Comparison of ENCODE assay signal across 17 mouse cellular contexts in the genomic region with DNA sequence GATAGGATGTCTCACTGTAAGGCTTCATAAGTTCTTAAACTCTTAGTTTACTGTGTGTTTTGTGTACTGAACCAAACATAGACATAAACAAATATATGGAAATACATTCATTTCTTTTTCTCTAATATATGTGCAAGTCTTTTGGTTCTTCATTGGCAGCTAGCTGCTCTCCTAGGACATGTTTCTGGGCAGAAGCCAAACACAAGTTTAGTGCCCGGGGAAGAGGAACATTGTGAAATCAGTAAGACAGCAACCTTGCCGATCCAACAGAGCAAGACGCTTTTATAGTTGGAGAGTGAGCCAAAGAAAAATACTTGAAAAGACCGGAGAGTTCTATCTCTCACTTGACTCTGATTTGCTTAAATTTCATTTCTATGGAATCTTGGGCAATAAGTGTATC.
DNase-seq lines count a peak whose midpoint lies in the region; ATAC-seq and TF ChIP-seq lines count a peak whose summit lies in the region.
"Had no signal": no experiment of that assay in that cellular context is flagged by ENCODE, and none has a peak within 500 bp of the region (broad histone marks: within the 10 kb centered on the region; RNA-seq: fewer than 3 reads in every experiment).

No protein-coding gene starts in this region.

- no peaks in the 10 kb centered on the region for H3K9me3 ChIP-seq in heart, embryonic 10.5 days
- H3K9me3 ChIP-seq in liver, embryonic 12.5 days (replicated peaks), result no peaks in the 10 kb centered on the region
- H3K9me3 ChIP-seq: embryonic facial prominence, embryonic 10.5 days; forebrain, embryonic 10.5 days; limb, embryonic 12.5 days; midbrain, embryonic 12.5 days; neural tube, embryonic 13.5 days had no signal

- WGBS in heart, adult 2 months, result 55% methylated on average over 4 of the region's 4 CpGs
- WGBS in heart, embryonic 10.5 days, result 87% methylated on average over 4 of the region's 4 CpGs
- WGBS in liver, adult 2 months, result 29% methylated on average over 4 of the region's 4 CpGs
- 77% methylated on average over 4 of the region's 4 CpGs for whole genome bisulfite sequencing in liver, embryonic 12.5 days (ENCODE audit: insufficient replicate concordance)

- no peak overlapping the region for H3K4me3 ChIP-seq in heart, adult 2 months
- no peak overlapping the region for H3K4me3 ChIP-seq in heart, embryonic 10.5 days
- no peak overlapping the region for H3K4me3 ChIP-seq in liver, adult 2 months (ENCODE audit: insufficient read depth, low read depth, low read length)
- no peak overlapping the region for H3K4me3 ChIP-seq in liver, embryonic 12.5 days
- H3K4me3 ChIP-seq: embryonic facial prominence, embryonic 10.5 days; forebrain, embryonic 10.5 days; limb, embryonic 12.5 days; midbrain, embryonic 12.5 days; neural tube, embryonic 13.5 days had no signal

- no peak for ATAC-seq in liver, embryonic 12.5 days
- ATAC-seq: hindbrain, embryonic 16.5 days had no signal

- no peaks in the 10 kb centered on the region for H3K79me2 ChIP-seq in heart, adult 2 months (replicated peaks; ENCODE audit: control insufficient read depth, insufficient read depth, low read length)
- H3K79me2 ChIP-seq in liver, adult 2 months (ENCODE audit: control insufficient read depth, insufficient read depth, low read length), result no peaks in the 10 kb centered on the region

- no peak for TF ChIP-seq CTCF in heart, adult 2 months (IDR thresholded peaks at IDR 0.05)
- TF ChIP-seq CTCF in liver, adult 2 months (IDR thresholded peaks at IDR 0.05; ENCODE audit: low read depth, low read length), result no peak

- peak; percentile 45 to 48 for DNase-seq in heart, adult 2 months
- DNase-seq in heart, embryonic 10.5 days (ENCODE audit: low spot score), result no peak
- DNase-seq in liver, adult 2 months (ENCODE audit: extremely low read depth, low read depth, low spot score), result peak; percentile 75
- peak; percentile 57 for DNase-seq in adrenal gland, postnatal 14 days
- DNase-seq in lung, postnatal 14 days, result peak; percentile 9
- no peak for DNase-seq in retina, postnatal 1 day
- DNase-seq in embryo, embryonic 10.5 days (ENCODE audit: low spot score), result no peak
- DNase-seq: cerebellum, adult 2 months; lung, embryonic 14.5 days; right cerebral cortex, postnatal 25 days had no signal

- H3K4me1 ChIP-seq in heart, adult 2 months (ENCODE audit: control insufficient read depth, insufficient read depth, low read length), result no peaks in the 10 kb centered on the region
- H3K4me1 ChIP-seq in heart, embryonic 10.5 days, result no peaks in the 10 kb centered on the region
- H3K4me1 ChIP-seq in liver, adult 2 months (ENCODE audit: control insufficient read depth, insufficient read depth, low read length), result no peaks in the 10 kb centered on the region
- H3K4me1 ChIP-seq in liver, embryonic 12.5 days, result no peaks in the 10 kb centered on the region
- H3K4me1 ChIP-seq: embryonic facial prominence, embryonic 10.5 days; forebrain, embryonic 10.5 days; limb, embryonic 12.5 days; midbrain, embryonic 12.5 days; neural tube, embryonic 13.5 days had no signal

- TF ChIP-seq EP300 in heart, adult 2 months (IDR thresholded peaks at IDR 0.05; ENCODE audit: insufficient read depth, low read depth, low read length), result no peak

- H3K27ac ChIP-seq in heart, adult 2 months, result no peak overlapping the region
- no peak overlapping the region for H3K27ac ChIP-seq in heart, embryonic 10.5 days
- no peak overlapping the region for H3K27ac ChIP-seq in liver, adult 2 months (replicated peaks; ENCODE audit: insufficient read depth, low read depth, low read length)
- H3K27ac ChIP-seq in liver, embryonic 12.5 days, result no peak overlapping the region
- H3K27ac ChIP-seq: embryonic facial prominence, embryonic 10.5 days; forebrain, embryonic 10.5 days; limb, embryonic 12.5 days; midbrain, embryonic 12.5 days; neural tube, embryonic 13.5 days had no signal

- TF ChIP-seq POLR2A in heart, adult 2 months (IDR thresholded peaks at IDR 0.05; ENCODE audit: insufficient read depth, low read depth, low read length), result no peak
- TF ChIP-seq POLR2A in liver, adult 2 months (IDR thresholded peaks at IDR 0.05; ENCODE audit: extremely low read depth, insufficient read depth, low read length), result no peak

- H3K9ac ChIP-seq in heart, adult 2 months (ENCODE audit: low read depth, low read length), result no peak overlapping the region
- H3K9ac ChIP-seq in liver, adult 2 months (ENCODE audit: low read depth, low read length), result no peak overlapping the region
- H3K9ac ChIP-seq in liver, embryonic 12.5 days, result no peak overlapping the region
- H3K9ac ChIP-seq: limb, embryonic 12.5 days; lung, embryonic 14.5 days; midbrain, embryonic 12.5 days; neural tube, embryonic 13.5 days had no signal

- no peaks in the 10 kb centered on the region for H3K36me3 ChIP-seq in heart, adult 2 months (ENCODE audit: control insufficient read depth, insufficient read depth, low read length)
- H3K36me3 ChIP-seq in heart, embryonic 10.5 days, result no peaks in the 10 kb centered on the region
- no peaks in the 10 kb centered on the region for H3K36me3 ChIP-seq in liver, adult 2 months (ENCODE audit: control insufficient read depth, insufficient read depth, low read length)
- H3K36me3 ChIP-seq in liver, embryonic 12.5 days, result no peaks in the 10 kb centered on the region
- H3K36me3 ChIP-seq: embryonic facial prominence, embryonic 10.5 days; forebrain, embryonic 10.5 days; limb, embryonic 12.5 days; midbrain, embryonic 12.5 days; neural tube, embryonic 13.5 days had no signal

- H3K4me2 ChIP-seq in liver, embryonic 12.5 days, result no peak overlapping the region
- H3K4me2 ChIP-seq: limb, embryonic 12.5 days; lung, embryonic 14.5 days; midbrain, embryonic 12.5 days; neural tube, embryonic 13.5 days had no signal

- H3K27me3 ChIP-seq in heart, adult 2 months (ENCODE audit: control insufficient read depth, insufficient read depth, low read length), result no peaks in the 10 kb centered on the region; the same call in 1 of the 2 replicates
- H3K27me3 ChIP-seq in heart, embryonic 10.5 days (ENCODE audit: insufficient read depth, poor library complexity, severe bottlenecking), result no peaks in the 10 kb centered on the region
- no peaks in the 10 kb centered on the region for H3K27me3 ChIP-seq in liver, adult 2 months (ENCODE audit: control insufficient read depth, insufficient read depth, low read length)
- H3K27me3 ChIP-seq in liver, embryonic 12.5 days (replicated peaks), result no peaks in the 10 kb centered on the region
- H3K27me3 ChIP-seq: limb, embryonic 12.5 days; midbrain, embryonic 12.5 days; neural tube, embryonic 13.5 days had no signal

- intact Hi-C loops in heart, adult 2 months (cut with DNase I), result no loop called here

Comparison
In these comparisons a context has a peak if more than half of its experiments do, and no peak if none do; other contexts are left out.
1. DNase-seq: peak in heart, adult 2 months (2 of 2), liver, adult 2 months (single experiment), adrenal gland, postnatal 14 days (single experiment) and lung, postnatal 14 days (single experiment); none in heart, embryonic 10.5 days (single experiment), retina, postnatal 1 day (single experiment) and embryo, embryonic 10.5 days (single experiment).